Mouse (Mus musculus) layer of hippocampus, postnatal 25 days (tissue): ENCODE measurements around the gene Mgat4b. TPM values are rescaled to one million over a fixed set of nuclear protein-coding genes. Genes with fewer than 3 reads are reported as not detected.

ENCODE experiments used
- microRNA-seq, 2 experiments: library from miRNA; unstranded; fragments of <30 nt; microRNA quantifications; one replicate each; pipeline ENCODE4 v1.2.0; 2021
- total RNA-seq, 2 experiments: library from RNA; stranded (reverse); gene quantifications; 2 replicates each; pipeline ENCODE4 v1.2.3; 2021

Mgat4b gene
- total RNA-seq, 2 experiments from 2014 or later = 108 to 113 TPM

Small RNA genes within 50 kb of the gene (microRNA-seq; reads per million reads assigned to microRNA genes)
- gene Mir6919 = 2.0 to 3.3 reads per million in 2 experiments

Other genes starting within 250 kb of the Mgat4b start
- gene Rnf130, start 185.5 kb upstream of the Mgat4b start, total RNA-seq = 10 to 100 TPM; 80.3 to 81.6 TPM
- gene Tbc1d9b, start 79.5 kb upstream of the Mgat4b start, total RNA-seq = 100 to 1,000 TPM; 103 to 106 TPM
- gene Mrnip, start 36.4 kb upstream of the Mgat4b start, total RNA-seq = 10 to 100 TPM; 15.1 to 16.2 TPM
- 100 to 1,000 TPM; 421 to 453 TPM for gene Sqstm1, start 63 bp upstream of the Mgat4b start, total RNA-seq
- 10 to 100 TPM in 1 of 2 experiments, 1 to 10 TPM in 1; 8.8 to 11.2 TPM for gene Ltc4s, start 27.7 kb downstream of the Mgat4b start, total RNA-seq
- 10 to 100 TPM; 10.4 to 11.6 TPM for gene Maml1, start 81.4 kb downstream of the Mgat4b start, total RNA-seq
- 100 to 1,000 TPM; 390 to 437 TPM for gene Canx, start 114.8 kb downstream of the Mgat4b start, total RNA-seq
- gene Cby3, start 143.6 kb downstream of the Mgat4b start, total RNA-seq = under 1 TPM in 1 of 2 experiments, not detected in 1; 0.42 TPM
- gene Hnrnph1, start 166.1 kb downstream of the Mgat4b start, total RNA-seq = 100 to 1,000 TPM; 241 to 264 TPM
- 10 to 100 TPM; 26.7 to 30.3 TPM for gene Rufy1, start 220.2 kb downstream of the Mgat4b start, total RNA-seq